Mouse (Mus musculus): ENCODE measurements around the gene Anapc15.

- TF ChIP-seq CTCF (IDR thresholded peaks at IDR 0.05; ENCODE audit: low read depth, low read length) (no peak), POLR2A (IDR thresholded peaks at IDR 0.05; ENCODE audit: borderline replicate concordance, low read depth, low read length) (no peak)
Measured at GRCm38 (mm10) chr7:101933300-101933699, 69.8 kb downstream of the Anapc15 start.
